Mouse (Mus musculus): ENCODE data around the gene H2al1d.
"Not testable (repeated sequence)": the region's sequence is repeated elsewhere in the genome, so short reads cannot be mapped to it uniquely, and the experiment has no call there.

H2al1d gene

DNA sequence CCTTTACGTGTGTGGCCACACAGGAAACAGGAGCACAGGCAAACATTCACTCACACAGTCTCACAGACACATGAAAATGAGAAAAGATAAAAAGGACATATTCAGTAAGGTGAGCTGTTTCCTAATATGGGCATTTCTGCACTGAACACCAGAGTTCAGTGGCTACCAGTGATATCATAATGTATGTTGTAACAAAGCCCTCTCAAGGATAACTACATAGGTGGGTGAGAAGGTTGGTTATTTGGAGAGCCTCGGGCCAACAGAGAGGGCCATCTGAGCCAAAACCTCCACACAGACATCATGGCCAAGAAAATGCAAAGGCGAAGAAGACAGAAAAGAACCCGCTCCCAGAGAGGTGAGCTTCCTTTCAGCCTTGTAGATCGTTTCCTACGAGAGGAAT is at the start of gene H2al1d:
Gene H2al1d, plus strand, starts transcription at position 301 of the 400 bp plus-strand sequence.
- DNase-seq (ENCODE audit: low read depth), result not testable (repeated sequence)

DNA sequence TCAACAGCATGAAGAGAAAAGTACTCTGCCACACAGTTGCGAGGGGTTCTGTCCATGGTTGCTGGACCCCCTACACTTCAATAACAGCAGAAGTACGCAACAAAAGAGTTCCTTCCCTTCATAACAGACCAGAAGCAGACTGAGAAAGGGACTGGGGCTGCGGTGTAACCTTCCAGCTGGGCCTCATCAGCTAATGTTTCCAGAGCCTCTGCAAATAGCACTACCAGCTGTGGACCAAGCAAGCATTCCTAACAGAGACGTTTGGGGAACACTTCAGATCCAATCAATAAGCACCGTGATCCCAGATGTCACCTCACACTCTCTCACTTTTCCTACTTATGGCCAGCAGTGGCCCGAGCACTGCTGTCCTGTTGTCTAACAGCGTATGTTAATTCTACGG is 43.7 kb upstream of the H2al1d start:
- no peak for DNase-seq (ENCODE audit: low read depth)

DNA sequence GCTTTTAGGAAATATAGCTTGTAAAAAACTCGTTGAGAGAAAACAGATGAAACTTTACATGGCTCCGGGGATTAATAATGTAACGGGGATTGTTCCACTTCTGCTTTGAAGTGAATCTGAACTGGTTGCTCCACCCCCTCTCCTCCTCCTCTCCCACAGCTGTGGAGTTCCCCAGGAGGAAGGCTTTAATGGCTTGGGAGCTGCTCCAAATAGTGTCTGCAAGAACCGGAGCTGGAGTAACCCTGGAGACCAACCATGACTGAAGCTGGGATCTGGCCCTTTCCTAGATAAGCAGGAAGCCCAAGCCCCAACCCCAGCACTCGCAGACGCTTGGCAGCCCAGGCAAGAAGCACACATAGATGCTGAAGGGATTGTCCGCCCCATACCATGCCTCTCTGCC is 40.8 kb upstream of the H2al1d start:
- no peak for DNase-seq (ENCODE audit: low read depth)

DNA sequence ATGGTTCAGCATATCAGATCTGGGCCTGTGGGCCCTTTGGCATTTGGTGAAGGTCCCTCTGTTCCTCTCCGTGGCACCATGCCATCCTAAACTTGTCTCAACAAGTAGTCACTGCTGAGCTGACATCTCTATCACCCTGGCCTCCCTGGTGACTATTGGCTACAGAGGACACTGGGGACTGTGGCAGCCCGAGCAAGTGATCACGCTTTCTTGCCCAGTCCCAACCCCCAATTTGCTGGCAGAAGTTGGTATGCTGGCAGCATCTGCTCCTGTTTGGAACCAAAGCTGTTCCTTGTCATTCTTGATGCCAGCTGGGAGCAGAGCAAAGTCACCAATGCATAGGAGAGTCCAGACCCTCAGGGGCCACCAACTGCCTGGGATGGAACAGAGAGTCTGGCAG is 39.5 kb upstream of the H2al1d start:
- DNase-seq (ENCODE audit: low read depth), result no peak

DNA sequence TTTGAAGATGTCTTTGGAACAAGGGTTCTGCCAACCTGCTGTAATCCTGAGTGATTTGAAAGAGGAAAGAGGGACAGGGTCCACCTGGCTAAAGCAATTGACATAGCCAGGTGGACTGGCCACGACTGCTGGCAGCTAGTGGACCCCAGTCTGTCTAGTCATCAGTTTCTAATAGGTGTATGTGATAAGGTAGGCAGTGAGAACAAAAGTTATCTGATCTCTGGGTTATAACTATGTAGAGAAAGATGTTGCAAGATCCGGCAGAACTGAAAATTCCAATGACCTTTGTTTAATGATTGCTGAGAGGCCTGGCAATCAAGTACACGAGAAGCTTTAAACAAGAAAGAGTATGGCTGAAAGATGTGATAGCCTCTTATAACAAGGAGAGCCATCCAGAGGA is 35.4 kb upstream of the H2al1d start:
- DNase-seq (ENCODE audit: low read depth), result no peak

DNA sequence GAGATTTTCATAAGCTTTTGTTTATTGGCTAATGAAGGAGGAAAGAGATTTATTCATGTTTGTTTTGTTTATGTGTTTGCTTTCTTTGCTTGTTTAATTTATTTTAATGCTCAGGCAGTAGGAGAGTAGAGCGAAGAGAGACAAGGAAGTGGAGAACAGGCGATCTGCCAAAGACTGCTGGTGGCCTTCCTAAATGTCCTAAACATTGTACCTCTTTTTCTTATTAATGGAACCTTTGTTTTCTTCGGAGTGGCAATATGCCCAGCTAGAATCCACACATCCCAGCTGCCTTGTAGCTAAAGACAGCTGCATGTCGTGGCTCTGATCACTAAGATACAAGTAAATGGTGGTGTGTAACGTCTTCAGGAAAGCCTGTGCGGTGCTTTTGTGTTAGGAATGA is 31.5 kb upstream of the H2al1d start:
- no peak for DNase-seq (ENCODE audit: low read depth)

DNA sequence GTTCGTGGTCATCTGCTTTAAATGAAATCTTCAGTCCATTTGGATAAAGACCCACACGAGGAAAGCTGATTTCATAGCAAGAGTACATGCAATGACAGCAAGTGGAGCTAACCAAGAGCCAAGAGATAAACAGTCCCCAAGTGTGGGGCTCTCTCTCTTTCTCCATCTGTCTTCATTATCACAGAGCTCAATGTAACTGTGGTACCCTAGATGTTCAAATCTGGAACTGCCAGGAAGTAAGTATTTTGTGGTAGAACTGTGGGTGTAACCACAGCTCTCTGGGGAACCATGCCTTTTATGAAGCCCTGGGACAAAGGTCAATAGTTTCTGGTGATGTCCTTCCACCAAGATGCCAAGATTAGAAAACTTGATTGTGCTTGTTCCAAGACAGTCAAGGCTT is 27.9 kb upstream of the H2al1d start:
- no peak for DNase-seq (ENCODE audit: low read depth)

DNA sequence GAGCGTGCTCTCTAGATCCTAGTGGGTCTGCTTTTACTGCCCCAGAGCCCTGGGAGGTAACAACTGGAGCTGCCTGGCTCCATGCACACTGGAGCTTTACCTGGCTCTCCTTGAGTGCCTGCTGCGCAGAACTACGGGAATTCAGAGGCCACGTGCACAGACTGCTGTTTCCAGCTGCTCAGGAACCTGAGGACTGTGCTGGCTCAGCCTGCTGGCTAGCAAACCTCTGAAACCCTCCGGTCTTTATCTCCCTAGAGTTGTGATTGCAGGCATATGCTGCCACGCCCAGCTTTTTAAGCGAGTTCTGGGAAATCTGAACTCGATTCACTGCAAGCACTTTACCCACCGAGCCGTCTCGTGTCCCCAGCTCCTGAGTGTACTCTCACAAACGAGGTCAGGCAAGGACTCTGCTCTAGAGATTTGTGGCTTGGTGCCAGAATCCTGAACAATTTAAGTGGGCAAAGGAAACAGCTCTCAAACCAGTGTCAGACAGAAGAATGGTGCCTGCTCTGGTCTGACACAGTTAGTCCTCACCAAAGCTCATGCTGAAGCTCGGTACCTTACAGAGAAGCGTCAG is 20.2 kb upstream of the H2al1d start:
- DNase-seq (ENCODE audit: low read depth), result no peak

DNA sequence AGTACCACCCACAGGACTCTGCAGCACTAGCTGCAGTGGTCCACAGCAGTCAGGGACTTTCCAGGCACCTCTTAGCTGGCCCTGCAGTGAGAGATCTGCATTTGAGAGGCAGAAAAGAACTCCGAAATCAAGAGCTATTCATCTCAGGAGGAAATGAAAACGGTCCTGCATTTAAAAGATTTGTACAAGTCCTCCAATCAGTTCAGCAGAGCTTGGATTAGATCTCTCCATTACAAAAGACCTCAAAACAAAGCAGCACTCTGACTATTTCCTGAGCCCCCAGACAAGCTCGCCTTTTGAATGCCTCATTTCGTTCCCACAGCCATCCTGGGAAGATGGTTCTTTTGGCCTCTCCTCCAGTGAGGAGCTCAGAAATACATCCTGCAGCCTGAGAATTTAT is 19.4 kb upstream of the H2al1d start:
- no peak for DNase-seq (ENCODE audit: low read depth)

DNA sequence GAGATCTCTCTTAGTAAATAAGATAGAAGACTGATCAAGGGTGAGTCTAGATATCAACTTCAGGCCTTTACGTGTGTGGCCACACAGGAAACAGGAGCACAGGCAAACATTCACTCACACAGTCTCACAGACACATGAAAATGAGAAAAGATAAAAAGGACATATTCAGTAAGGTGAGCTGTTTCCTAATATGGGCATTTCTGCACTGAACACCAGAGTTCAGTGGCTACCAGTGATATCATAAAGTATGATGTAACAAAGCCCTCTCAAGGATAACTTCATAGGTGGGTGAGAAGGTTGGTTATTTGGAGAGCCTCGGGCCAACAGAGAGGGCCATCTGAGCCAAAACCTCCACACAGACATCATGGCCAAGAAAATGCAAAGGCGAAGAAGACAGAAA is 9.7 kb upstream of the H2al1d start, which contains the start of gene H2al1a:
Gene H2al1a, plus strand, starts transcription at position 301 of the 400 bp plus-strand sequence.
- not testable (repeated sequence) for DNase-seq (ENCODE audit: low read depth)

DNA sequence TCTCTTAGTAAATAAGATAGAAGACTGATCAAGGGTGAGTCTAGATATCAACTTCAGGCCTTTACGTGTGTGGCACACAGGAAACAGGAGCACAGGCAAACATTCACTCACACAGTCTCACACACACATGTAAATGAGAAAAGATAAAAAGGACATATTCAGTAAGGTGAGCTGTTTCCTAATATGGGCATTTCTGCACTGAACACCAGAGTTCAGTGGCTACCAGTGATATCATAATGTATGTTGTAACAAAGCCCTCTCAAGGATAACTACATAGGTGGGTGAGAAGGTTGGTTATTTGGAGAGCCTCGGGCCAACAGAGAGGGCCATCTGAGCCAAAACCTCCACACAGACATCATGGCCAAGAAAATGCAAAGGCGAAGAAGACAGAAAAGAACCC is 6.5 kb upstream of the H2al1d start, which contains the start of gene H2al1b:
Gene H2al1b, plus strand, starts transcription at position 301 of the 400 bp plus-strand sequence.
- DNase-seq (ENCODE audit: low read depth), result not testable (repeated sequence)

DNA sequence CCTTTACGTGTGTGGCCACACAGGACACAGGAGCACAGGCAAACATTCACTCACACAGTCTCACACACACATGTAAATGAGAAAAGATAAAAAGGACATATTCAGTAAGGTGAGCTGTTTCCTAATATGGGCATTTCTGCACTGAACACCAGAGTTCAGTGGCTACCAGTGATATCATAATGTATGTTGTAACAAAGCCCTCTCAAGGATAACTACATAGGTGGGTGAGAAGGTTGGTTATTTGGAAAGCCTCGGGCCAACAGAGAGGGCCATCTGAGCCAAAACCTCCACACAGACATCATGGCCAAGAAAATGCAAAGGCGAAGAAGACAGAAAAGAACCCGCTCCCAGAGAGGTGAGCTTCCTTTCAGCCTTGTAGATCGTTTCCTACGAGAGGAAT is 3.3 kb upstream of the H2al1d start, which contains the start of gene H2al1c:
Gene H2al1c, plus strand, starts transcription at position 301 of the 400 bp plus-strand sequence.
- not testable (repeated sequence) for DNase-seq (ENCODE audit: low read depth)

DNA sequence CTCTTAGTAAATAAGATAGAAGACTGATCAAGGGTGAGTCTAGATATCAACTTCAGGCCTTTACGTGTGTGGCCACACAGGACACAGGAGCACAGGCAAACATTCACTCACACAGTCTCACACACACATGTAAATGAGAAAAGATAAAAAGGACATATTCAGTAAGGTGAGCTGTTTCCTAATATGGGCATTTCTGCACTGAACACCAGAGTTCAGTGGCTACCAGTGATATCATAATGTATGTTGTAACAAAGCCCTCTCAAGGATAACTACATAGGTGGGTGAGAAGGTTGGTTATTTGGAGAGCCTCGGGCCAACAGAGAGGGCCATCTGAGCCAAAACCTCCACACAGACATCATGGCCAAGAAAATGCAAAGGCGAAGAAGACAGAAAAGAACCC is 3.0 kb downstream of the H2al1d start, which contains the start of gene H2al1e:
Gene H2al1e, plus strand, starts transcription at position 301 of the 400 bp plus-strand sequence.
- not testable (repeated sequence) for DNase-seq (ENCODE audit: low read depth)

DNA sequence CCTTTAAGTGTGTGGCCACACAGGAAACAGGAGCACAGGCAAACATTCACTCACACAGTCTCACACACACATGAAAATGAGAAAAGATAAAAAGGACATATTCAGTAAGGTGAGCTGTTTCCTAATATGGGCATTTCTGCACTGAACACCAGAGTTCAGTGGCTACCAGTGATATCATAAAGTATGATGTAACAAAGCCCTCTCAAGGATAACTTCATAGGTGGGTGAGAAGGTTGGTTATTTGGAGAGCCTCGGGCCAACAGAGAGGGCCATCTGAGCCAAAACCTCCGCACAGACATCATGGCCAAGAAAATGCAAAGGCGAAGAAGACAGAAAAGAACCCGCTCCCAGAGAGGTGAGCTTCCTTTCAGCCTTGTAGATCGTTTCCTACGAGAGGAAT is 6.2 kb downstream of the H2al1d start, which contains the start of gene H2al1f:
Gene H2al1f, plus strand, starts transcription at position 301 of the 400 bp plus-strand sequence.
- not testable (repeated sequence) for DNase-seq (ENCODE audit: low read depth)

DNA sequence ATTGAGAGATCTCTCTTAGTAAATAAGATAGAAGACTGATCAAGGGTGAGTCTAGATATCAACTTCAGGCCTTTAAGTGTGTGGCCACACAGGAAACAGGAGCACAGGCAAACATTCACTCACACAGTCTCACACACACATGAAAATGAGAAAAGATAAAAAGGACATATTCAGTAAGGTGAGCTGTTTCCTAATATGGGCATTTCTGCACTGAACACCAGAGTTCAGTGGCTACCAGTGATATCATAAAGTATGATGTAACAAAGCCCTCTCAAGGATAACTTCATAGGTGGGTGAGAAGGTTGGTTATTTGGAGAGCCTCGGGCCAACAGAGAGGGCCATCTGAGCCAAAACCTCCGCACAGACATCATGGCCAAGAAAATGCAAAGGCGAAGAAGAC is 9.3 kb downstream of the H2al1d start, which contains the start of gene H2al1g:
Gene H2al1g, plus strand, starts transcription at position 301 of the 400 bp plus-strand sequence.
- DNase-seq (ENCODE audit: low read depth), result not testable (repeated sequence)

DNA sequence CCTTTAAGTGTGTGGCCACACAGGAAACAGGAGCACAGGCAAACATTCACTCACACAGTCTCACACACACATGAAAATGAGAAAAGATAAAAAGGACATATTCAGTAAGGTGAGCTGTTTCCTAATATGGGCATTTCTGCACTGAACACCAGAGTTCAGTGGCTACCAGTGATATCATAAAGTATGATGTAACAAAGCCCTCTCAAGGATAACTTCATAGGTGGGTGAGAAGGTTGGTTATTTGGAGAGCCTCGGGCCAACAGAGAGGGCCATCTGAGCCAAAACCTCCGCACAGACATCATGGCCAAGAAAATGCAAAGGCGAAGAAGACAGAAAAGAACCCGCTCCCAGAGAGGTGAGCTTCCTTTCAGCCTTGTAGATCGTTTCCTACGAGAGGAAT is 12.6 kb downstream of the H2al1d start, which contains the start of gene H2al1h:
Gene H2al1h, plus strand, starts transcription at position 301 of the 400 bp plus-strand sequence.
- not testable (repeated sequence) for DNase-seq (ENCODE audit: low read depth)

DNA sequence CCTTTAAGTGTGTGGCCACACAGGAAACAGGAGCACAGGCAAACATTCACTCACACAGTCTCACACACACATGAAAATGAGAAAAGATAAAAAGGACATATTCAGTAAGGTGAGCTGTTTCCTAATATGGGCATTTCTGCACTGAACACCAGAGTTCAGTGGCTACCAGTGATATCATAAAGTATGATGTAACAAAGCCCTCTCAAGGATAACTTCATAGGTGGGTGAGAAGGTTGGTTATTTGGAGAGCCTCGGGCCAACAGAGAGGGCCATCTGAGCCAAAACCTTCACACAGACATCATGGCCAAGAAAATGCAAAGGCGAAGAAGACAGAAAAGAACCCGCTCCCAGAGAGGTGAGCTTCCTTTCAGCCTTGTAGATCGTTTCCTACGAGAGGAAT is 15.7 kb downstream of the H2al1d start, which contains the start of gene H2al1i:
Gene H2al1i, plus strand, starts transcription at position 301 of the 400 bp plus-strand sequence.
- not testable (repeated sequence) for DNase-seq (ENCODE audit: low read depth)

DNA sequence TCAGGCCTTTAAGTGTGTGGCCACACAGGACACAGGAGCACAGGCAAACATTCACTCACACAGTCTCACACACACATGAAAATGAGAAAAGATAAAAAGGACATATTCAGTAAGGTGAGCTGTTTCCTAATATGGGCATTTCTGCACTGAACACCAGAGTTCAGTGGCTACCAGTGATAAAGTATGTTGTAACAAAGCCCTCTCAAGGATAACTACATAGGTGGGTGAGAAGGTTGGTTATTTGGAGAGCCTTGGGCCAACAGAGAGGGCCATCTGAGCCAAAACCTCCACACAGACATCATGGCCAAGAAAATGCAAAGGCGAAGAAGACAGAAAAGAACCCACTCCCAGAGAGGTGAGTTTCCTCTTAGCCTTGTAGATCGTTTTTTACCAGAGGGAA is 18.9 kb downstream of the H2al1d start, which contains the start of gene H2al1j:
Gene H2al1j, plus strand, starts transcription at position 301 of the 400 bp plus-strand sequence.
- DNase-seq (ENCODE audit: low read depth), result not testable (repeated sequence)

DNA sequence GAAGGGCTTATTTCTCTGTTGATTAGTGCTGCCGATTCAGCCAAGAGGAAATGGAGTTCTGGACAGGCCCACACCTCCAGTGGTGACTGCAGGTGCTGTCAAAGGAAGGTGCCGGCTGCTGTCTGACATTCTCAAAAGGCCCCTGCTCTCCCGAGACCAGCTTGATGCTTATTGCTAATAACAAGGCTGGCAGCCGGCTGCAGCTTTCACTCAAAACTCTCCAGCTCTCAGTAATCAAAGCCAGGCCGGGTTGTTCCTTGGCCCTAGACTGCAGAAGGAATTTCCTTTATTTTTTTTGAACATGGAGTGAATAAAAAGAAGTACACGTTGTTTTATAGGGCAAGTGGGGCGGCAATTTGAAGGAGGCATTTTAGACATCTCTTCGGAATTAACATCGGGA is 37.1 kb downstream of the H2al1d start:
- no peak for DNase-seq (ENCODE audit: low read depth)

DNA sequence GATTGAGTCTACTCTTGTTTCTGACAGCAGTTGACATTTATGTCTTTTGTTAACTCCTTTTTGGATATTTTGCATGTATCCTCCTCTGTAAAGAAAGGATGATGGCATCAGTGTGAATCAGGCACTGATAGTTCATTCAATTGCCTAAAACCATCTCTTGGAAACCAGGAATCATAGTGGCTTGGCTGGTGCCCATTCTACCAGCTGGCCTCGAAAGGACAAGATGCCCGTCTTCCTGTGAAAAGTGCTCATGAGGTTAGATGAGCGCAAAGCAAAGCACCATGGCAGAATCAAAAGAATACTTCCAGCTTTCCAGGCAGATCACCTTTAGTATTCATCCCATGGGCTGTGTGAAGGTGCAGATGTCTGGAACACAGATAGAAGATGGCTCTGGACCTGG is 38.1 kb downstream of the H2al1d start:
- DNase-seq (ENCODE audit: low read depth), result no peak
